Mouse (Mus musculus) heart, postnatal 14 days (tissue): ENCODE data around the gene Atmin. TPM values are rescaled to one million over a fixed set of nuclear protein-coding genes. Genes with fewer than 3 reads are reported as not detected.

ENCODE experiments used
- DNase-seq, 2 experiments: peaks; one replicate each; pipeline ENCODE4 v3.0.0; 2021 to 2022
- intact Hi-C: fragments of 180-260 bp; cut with DNase I; formaldehyde crosslinking; loops from one replicate; pipeline ENCODE4 v1.15.1; 2025
- total RNA-seq, 2 experiments: library from RNA; stranded (reverse); gene quantifications; 2 replicates each; pipeline ENCODE4 v1.2.3; 2021

The Atmin gene
- total RNA-seq, 2 experiments from 2014 or later = 12.0 to 15.0 TPM

GRCm38 (mm10) chr8:116946268-116946838 is 3.2 kb downstream of the Atmin start:
- DNase-seq = peak; percentile 51
- intact Hi-C loops = loop anchor here (10.0 kb wide), 1 partner anchor 528 kb away; no protein-coding TSS in a partner anchor

GRCm38 (mm10) chr8:116946851-116947250 is 3.7 kb downstream of the Atmin start:
- intact Hi-C loops = loop anchor here (10.0 kb wide), 1 partner anchor 528 kb away; no protein-coding TSS in a partner anchor
- DNase-seq = peak; percentile 17 to 25

GRCm38 (mm10) chr8:116947589-116947988 is 4.4 kb downstream of the Atmin start:
- DNase-seq = peak in 1 of 2 experiments; percentile 12
- intact Hi-C loops = loop anchor here (10.0 kb wide), 1 partner anchor 527 kb away; no protein-coding TSS in a partner anchor

GRCm38 (mm10) chr8:116951369-116951768 is 8.2 kb downstream of the Atmin start:
- peak in 1 of 2 experiments; percentile 26 for DNase-seq
- intact Hi-C loops = no loop called here

- intact Hi-C loops = no loop called here
- DNase-seq = no peak
Observed at GRCm38 (mm10) chr8:116951778-116952177, 8.6 kb downstream of the Atmin start.

- DNase-seq = no peak
- intact Hi-C loops = no loop called here
Observed at GRCm38 (mm10) chr8:116952428-116952827, 9.2 kb downstream of the Atmin start.

- intact Hi-C loops = no loop called here
- DNase-seq = no peak
Observed at GRCm38 (mm10) chr8:116954415-116954814, 11.2 kb downstream of the Atmin start.

- no peak for DNase-seq
- intact Hi-C loops = no loop called here
Observed at GRCm38 (mm10) chr8:116969531-116969930, 26.3 kb downstream of the Atmin start.

- intact Hi-C loops = no loop called here
- DNase-seq = no peak
Observed at GRCm38 (mm10) chr8:116975066-116975465, 31.9 kb downstream of the Atmin start.

GRCm38 (mm10) chr8:116975606-116976005 is 32.4 kb downstream of the Atmin start:
- DNase-seq = no peak
- intact Hi-C loops = no loop called here

GRCm38 (mm10) chr8:116978052-116978451 is 34.9 kb downstream of the Atmin start:
- DNase-seq = no peak
- intact Hi-C loops = no loop called here

- DNase-seq = peak; percentile 98 to 99
- intact Hi-C loops = no loop called here
Observed at GRCm38 (mm10) chr8:116978631-116979256, 35.6 kb downstream of the Atmin start, which contains the start of gene 1700030J22Rik. Gene 1700030J22Rik, minus strand, starts transcription at chr8:116978959.

- intact Hi-C loops = loop anchor here (1.0 to 5.0 kb wide), 2 partner anchors 37 to 113 kb away; partner anchors contain the start of gene Atmin
Observed at GRCm38 (mm10) chr8:116980117-116980516, 36.9 kb downstream of the Atmin start.

GRCm38 (mm10) chr8:116989842-116990241 is 46.6 kb downstream of the Atmin start:
- intact Hi-C loops = no loop called here
- no peak for DNase-seq

More at GRCm38 (mm10) chr8:116980117-116980516, 36.9 kb downstream of the Atmin start:
- DNase-seq = peak; percentile 55 to 77

GRCm38 (mm10) chr8:116991241-116991640 is 48.0 kb downstream of the Atmin start:
- intact Hi-C loops = no loop called here

GRCm38 (mm10) chr8:116992176-116992971 is 49.2 kb downstream of the Atmin start:
- intact Hi-C loops = no loop called here
- peak in 1 of 2 experiments; percentile 8 for DNase-seq

More at GRCm38 (mm10) chr8:116991241-116991640, 48.0 kb downstream of the Atmin start:
- DNase-seq = no peak

GRCm38 (mm10) chr8:116993095-116993867 is 50.1 kb downstream of the Atmin start, which contains the start of gene Gcsh:
Gene Gcsh, minus strand, starts transcription at chr8:116993537.
- intact Hi-C loops = no loop called here
- peak; percentile 98 for DNase-seq

- DNase-seq = no peak
- intact Hi-C loops = no loop called here
Observed at GRCm38 (mm10) chr8:116994016-116994716, 51.0 kb downstream of the Atmin start.
